Mouse (Mus musculus): Measurements from ENCODE around the gene Clcn3.
A peak's percentile ranks its signal among the peaks of the same experiment; 100 is the strongest.

Gene Clcn3

DNA sequence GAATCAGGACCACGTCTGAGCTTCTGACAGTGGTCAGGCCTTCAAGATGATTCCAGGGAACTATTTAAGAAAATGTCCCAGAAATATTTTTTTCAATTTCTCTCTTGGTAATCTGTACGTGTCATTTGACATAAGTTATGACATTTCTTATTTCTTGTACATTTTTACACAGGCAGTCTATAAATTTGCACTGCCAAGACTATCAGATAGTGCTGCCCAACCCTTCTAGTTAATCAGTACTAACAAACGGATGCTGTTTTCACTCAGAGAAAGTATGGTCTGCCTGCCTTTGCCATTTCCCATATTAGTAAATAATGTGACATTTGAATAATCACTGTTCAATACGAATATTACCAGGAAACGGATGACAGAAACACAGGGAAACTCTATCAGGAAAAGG, 30.3 kb downstream of the Clcn3 start:
- DNase-seq (ENCODE audit: low read depth, low spot score) = no peak

DNA sequence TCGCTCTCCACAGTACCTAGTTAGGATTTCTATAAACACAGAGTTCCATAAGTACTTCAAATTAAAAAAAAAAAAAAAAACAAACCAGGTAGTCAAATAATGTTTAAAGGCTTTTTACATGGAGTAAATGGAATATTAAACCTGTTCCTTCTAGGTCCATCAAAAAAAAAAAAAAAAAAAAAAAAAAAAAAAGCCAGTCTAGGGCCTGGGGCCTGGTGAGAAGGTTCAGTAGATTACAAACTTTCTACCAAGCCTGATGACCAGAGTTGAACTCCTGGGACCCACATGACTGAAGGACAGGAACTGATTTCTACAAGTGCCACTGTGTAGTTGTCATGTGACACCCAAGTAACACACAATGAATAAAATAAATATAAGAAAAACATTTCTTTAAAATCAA, 31.3 kb downstream of the Clcn3 start:
- no peak for DNase-seq (ENCODE audit: low read depth, low spot score)

DNA sequence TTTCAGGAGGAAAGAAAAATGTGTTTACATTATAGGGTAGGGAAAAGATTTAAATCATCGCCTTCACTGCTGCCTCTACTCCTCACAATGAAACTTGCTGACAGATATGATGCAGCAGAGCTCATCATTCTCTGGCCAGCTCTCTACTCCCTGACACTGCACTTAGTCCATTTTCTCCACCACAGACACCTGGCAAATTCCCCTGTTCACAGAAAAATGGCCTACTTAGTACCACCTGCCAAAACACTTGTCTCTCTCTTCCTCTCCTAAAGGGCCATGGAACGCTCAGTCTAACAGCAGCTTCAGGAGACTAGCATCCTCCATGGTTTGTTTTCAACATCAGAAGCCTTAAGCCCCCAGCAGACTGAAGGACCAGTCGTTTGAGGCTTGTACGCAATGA, 31.8 kb downstream of the Clcn3 start:
- DNase-seq (ENCODE audit: low read depth, low spot score) = no peak

DNA sequence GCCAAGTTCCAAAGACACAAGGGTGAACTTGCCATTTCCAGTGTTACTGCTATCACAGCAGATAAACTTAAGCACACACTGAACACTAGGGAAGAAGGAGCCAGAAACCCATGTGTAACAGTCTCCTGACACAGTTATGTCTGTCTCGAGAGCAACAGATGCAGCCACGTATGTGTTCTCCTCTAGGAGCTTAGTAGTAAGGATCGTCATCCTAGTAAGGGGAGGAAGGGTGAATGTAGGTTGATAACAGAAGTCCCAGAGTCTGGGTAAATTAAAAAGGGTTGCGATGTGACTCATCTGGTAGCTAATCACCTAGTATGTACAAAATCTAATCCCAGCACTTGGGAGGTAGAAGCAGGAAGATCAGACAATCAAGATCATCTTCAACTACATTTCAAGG, 33.2 kb downstream of the Clcn3 start:
- DNase-seq (ENCODE audit: low read depth, low spot score) = no peak

DNA sequence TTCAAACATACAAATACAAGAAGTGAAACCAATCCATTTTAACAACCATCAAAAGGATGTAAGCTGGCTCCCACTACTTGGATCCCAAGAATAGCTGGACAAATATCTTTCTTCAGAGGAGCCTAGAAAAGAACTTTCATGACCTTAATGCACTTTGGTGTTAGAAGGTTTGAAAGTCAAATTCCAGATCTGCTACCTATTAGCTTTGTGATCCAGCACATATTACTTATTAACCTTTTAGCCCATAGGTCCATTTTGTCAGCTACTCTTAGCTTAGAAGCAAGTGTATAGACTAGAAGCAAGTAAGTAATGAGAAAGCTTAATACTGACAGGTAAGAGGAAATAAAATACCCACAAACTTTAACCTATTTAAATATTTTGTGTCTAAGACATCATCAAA, 35.6 kb downstream of the Clcn3 start:
- DNase-seq (ENCODE audit: low read depth, low spot score) = no peak

DNA sequence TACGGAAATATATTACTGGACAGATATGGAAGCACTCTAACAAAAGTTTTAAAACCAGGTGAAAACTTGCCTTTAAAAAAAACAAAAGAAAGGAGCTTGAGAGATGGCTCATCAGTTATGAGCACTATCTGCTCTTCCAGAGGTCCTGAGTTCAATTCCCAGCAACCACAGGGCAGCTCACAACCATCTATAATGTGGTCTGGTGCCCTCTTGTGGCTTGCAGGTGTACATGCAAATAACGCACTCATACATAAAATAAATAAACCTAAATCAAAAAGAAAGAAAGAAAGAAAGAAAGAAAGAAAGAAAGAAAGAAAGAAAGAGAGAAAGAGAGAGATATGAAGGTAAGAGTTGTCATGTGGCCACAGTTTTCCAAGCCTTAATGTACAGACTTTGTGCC, 40.2 kb downstream of the Clcn3 start:
- DNase-seq (ENCODE audit: low read depth, low spot score) = no peak

DNA sequence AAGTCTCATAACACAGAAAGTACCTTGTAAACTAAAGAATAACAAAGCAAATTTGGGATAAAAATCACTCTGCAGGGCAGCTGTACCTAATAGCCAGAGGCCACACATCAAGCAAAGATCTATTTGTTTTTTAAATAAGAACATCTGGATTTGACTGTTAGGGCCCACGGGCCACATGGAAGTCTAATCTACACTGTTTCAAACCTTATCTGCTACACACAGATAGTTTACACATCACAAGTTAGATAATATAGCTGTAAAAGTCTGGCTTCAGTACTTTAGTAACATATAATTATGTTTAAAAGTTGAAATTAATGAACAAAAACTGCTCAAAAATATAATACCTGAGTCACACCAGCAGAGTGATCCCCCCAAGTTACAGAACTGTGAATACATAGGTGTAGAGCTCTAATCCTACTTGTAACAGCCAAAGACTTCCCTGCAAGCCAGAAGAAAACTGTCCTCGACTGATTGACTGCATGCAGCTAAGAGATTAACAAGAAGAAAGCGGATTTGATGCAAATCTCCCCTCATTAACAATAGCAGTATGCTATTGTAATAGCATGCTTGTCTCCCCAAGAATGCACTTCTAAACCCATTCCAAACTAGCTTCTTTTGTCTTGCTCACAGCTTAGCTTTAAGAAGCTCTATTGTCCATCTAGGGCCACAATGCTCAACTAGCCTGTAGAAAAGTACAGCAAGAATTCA, 44.2 kb downstream of the Clcn3 start:
- no peak for DNase-seq (ENCODE audit: low read depth, low spot score)

DNA sequence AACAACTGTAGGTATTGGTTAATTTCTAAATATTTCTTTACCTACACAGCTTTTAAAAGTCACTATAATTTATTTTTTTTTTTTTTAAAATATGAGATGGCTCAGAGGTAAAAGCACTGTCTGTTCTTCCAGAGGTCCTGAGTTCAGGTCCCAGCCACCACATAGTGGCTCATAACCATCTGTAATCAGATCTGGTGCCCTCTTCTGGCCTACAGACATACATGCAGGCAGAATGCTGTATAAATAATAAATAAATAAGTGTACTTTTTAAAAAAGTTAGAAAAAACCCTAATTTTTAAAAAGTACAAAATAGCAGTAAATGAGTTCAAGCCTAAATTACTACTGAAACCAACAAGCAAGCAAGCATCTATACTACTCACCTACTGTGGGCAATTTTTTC, 49.5 kb downstream of the Clcn3 start:
- no peak for DNase-seq (ENCODE audit: low read depth, low spot score)

DNA sequence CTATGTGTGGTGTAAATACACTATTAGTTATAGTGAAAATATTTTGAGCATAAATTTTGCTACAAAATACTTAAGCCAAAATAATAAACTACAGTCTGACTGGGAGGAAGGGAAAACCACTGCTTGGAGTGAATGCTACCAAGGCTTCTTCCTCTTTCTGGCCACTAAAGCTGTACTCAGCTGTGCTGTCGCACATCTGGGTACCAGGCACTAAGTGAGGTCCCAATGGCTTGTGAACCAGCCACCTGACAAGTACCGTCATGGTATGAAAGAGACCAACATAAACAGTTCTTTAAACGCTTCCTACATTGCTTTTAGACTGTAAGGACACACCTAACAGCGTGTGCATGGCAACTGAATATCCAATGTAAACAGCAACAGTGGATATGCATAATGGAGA, 62.9 kb downstream of the Clcn3 start:
- DNase-seq (ENCODE audit: low read depth, low spot score) = no peak

DNA sequence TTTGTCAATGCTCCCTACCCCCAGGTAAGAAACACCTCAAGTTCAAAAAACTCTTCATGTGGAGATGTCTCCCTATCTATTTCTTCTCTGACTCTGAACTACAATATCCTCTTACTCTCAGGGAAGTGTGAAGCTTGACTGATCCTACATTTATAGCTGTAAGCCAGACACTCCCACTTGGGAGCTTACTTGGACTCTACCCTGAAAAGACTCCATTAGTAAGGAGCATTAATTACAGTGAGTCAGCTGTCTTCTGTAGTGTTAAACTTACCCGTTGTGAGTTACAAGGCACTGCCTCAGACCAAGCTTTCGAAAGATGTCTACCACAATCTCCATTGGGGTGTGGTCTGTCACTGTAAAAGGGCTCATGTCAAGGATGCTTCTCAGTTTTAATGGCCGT, 64.0 kb downstream of the Clcn3 start:
- no peak for DNase-seq (ENCODE audit: low read depth, low spot score)

DNA sequence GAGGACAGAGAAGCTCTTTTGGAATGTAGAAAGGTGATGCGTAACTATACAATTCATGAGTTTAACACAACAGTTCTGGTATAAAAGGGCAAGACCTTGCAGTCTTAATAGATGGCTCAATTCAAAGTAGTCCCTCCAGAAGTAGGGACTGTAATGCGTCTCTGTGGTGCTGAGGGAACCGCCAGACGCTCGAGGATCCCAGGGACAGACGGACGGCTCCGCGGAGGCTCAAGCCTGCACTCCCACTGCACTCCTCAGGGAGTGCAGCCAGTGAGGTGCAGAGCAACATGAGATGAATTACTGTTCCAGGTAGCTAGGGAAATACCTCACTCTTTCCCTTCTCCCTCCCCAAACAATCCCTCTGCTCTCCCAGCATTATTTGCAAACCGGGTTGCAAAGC, 70.5 kb downstream of the Clcn3 start:
- DNase-seq (ENCODE audit: low read depth, low spot score) = no peak

DNA sequence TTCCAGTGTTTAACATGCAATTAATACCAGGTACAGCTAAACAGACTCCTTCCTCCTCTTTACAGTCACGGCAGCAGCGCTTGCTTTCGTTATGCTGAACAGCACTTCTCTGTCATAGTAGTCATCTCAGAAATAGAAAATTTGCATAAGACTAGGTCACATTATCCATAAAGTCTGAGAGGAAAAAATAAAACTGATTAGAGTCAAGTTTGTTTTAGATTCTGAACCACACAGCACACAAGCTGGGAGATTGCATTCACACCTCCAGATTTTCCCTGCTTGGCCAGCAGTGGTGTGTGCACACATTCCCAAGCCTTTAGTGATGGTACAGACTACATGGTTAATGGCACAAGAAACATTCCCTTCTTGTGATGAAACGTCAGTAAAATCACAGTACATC, 71.0 kb downstream of the Clcn3 start:
- no peak for DNase-seq (ENCODE audit: low read depth, low spot score)

DNA sequence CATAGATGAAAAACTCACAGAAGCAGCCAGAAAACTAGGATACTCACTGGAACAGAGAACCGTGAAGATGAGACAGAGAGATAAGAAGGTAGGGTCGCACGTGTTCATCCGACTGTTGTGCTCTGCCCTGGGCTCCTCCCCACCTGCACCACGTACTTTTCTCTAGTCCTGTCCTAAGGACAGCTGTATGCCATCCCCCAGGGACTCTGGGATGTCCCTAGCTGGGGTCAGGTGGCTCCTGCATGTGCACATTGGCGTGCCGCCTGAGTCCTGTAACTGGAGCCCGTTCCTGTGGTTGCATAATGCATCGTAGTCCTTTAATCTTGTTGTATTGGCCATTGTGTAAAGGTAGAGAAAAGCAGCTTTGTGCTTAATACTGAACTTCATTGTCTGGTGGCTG, 83.0 kb downstream of the Clcn3 start:
- DNase-seq (ENCODE audit: low read depth, low spot score) = no peak

DNA sequence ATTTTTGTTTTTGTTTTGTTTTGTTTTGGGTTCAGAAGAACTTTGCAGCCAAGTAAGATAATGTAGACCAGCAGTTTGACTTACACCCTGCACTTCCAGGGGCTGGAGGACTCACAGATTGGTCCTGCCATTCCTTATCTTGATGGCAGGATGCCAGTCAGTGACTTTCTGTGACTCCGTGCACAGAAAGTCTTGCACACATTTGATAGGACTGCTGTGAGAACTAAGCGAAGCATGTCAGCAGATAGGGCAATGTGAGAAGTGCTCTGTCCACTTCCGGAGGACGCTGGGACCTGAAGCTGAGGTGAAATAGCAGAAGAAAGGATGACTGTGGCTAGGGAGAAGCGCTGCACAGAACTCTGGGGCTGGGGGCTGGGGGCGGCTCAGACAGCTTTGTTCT, 87.2 kb downstream of the Clcn3 start:
- DNase-seq (ENCODE audit: low read depth, low spot score) = no peak

DNA sequence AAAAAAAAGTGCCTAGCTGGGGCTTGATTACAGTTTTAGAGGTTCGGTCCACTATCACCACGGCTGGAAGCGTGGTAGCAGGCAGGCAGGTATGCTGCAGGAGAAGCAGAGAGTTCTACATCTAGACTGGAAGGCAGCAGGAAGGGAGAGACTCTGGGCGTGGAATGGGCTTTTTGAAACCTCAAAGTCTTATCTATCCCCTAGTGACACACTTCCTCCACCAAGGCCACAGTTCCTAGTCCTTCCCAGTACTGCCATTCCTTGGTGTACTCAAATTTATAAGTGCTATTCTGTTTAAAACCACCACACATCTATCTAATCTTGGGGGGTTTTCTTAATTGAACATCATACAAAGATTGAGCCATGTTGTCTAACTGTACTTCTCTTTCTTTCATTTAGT, 91.3 kb downstream of the Clcn3 start:
- no peak for DNase-seq (ENCODE audit: low read depth, low spot score)

DNA sequence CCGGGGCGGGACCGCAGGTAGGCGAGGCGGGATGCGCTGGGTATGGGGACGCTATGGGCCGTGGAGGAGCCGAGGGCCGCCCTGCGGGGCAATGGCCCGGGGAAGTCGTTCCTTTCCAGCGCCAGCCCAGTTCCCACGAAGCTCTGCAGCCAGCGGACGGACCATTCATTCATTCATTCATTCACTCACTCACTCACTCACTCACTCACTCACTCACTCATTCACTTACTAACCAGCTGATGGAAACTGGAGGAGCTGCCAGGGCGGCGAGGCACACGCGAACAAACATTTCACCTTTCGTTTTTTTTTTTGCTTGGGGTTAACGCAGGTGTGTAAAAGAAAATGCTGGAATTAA, 92.6 kb downstream of the Clcn3 start:
- no peak for DNase-seq (ENCODE audit: low read depth, low spot score)

DNA sequence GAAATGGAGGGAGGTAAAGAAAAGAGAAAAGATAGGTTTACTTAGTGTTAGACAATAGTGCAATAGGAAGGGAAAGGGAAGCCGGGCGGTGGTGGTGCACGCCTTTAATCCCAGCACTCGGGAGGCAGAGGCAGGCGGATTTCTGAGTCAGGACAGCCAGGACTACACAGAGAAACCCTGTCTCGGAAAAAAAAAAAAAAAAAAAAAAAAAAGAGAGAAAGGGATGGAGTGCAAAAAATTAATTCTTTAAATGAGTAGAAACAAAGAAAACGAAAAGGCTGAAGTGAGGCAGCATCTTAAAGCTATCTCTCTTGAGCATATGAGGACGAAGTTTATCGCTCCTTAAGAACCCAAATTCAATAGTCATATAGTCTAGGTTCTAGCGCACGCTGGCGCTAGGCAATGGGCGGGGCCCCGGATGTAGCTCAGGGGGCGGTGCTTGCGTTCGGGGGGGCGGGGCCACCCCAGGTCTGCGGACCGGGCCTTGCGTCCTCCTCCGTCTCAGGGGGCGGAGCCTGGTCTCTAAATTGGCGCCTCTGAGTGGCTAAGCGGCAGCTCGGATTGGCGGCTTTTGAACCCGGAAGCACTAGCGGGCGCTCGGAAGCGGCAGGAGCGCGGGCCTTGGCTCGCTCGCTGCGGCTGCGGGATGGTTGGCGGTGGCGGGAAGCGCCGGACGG, 93.1 kb downstream of the Clcn3 start, which contains the start of gene Hpf1:
Hpf1 (plus strand) TSS at position 576 of the 677 bp plus-strand sequence.
- DNase-seq (ENCODE audit: low read depth, low spot score) = peak; percentile 93

DNA sequence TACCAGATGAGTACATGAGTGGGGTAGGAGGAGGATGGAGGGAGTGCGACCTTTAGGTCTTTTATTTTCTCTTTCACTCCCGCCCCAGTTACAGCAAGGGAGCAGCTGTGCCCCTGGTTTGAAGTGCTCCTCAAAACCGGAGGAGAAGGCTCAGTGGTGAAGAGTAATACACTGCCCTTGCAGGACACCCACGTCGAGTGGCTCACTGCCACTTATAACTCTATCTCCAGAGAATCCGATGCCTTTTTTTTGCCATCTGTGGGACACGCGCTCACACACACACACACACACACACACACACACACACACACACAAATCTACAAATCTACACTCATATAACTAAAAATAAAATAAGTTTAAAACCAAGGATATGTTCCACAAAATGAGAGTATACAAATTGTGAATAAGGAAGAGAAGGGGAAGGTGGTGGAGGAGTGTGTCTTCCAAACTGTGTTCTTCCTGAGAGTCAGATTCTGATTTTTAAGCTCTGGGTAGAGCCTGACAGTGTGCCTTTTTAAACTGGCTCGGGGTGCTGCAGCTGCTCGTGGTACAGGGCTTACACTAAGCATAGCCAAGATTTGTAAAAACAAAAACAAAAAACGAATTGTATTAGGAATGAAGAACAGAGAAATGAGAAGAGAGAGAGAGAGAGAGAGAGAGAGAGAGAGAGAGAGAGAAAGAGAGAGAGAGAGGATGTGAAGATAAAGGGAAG, 93.8 kb downstream of the Clcn3 start:
- no peak for DNase-seq (ENCODE audit: low read depth, low spot score)

DNA sequence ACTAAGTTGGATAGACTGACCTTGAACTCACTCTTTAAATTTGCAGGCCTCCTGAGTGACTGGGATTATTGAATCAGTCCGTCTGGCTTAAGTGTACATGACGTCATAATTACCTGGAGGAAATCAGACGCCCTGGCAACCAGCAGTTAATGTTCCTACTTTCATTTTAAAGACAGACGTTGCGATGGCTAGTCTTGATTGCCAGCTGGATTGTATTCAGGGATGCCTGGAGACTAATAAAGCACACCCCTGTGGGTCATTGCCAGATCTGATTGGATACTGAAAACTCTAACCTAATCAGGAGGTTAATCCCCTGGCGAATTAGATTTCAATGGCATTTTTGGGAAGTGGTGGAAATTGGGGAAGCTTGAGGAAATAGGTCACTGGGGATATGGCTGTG, 96.4 kb downstream of the Clcn3 start:
- no peak for DNase-seq (ENCODE audit: low read depth, low spot score)

DNA sequence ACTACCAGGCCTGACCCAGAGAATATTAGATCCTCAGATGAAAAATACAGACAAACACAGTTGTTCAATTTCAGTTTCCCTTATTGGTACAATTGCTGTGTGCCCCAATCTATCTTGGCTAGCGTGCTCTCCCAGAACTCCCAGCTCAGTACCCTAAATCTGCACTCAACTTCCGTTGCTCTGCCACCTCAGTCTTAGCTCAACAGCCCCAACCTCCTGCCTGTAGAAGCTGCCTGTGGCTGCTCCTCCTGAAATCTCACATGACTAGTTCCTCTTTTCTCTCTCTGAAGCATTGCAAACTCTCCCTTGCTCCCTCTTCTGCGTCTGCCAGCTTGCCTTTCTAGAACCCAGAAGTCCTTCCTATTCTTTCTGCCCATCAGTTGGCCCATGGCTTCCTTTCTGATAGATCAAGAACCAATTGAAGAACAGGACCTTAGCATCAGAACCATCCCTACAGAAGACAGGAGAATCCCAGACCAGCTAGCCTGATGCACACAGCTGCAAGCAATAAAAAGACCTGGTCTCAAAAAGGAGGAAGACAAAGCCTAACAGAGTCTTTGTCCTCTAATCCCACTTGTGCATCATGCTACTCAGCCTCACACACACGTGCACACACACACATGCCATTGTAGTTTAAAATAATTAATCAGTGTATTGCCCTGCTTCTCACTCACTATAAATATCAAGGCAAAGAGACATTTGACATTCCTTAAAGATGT, 99.5 kb downstream of the Clcn3 start:
- DNase-seq (ENCODE audit: low read depth, low spot score) = no peak

DNA sequence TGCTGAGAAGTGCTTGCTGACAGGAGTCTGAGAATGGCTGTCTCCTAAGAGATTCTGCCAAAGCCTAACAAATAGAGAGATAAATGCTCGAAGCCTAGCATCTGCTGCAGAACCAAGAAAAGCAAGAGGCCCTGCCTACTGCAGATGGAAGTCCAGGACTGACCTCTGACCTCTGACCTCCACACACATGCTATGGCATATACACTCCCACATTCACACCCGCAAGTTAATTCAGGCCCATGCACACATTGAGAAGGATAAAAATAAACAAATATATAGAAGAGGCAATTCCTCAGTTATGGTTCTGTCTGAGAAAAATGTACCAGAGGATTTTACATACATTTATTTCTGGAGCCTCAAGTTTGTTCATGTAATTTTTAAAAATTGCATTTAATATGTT, 104.5 kb downstream of the Clcn3 start:
- no peak for DNase-seq (ENCODE audit: low read depth, low spot score)

Measured in retina, adult 2 months (tissue).